Mouse (Mus musculus) thymus, adult 2 months (tissue): ENCODE measurements around the gene Pdk2.

ENCODE experiments used
- CTCF ChIP-seq: fragments of 200-500 bp; IDR thresholded peaks from 2 replicates; pipeline ENCODE4 v1.5.1; 2012; ENCODE audit warnings: mild to moderate bottlenecking, control low read depth, low read length, moderate library complexity, borderline replicate concordance; ENCODE audit not compliant: control insufficient read depth, poor library complexity, insufficient read depth; ENCODE audit errors: extremely low read depth
- POLR2A ChIP-seq: fragments of 200-500 bp; IDR thresholded peaks from 2 replicates; pipeline ENCODE4 v1.6.1; 2012; ENCODE audit warnings: mild to moderate bottlenecking, low read length, control low read depth, moderate library complexity; ENCODE audit not compliant: control insufficient read depth, poor library complexity, insufficient read depth; ENCODE audit errors: extremely low read depth

GRCm38 (mm10) chr11:94992754-94993606 is 48.2 kb downstream of the Pdk2 start:
- TF ChIP-seq CTCF = no peak
- no peak for TF ChIP-seq POLR2A
